Mouse (Mus musculus): ENCODE results near the gene Prmt2.

DNA sequence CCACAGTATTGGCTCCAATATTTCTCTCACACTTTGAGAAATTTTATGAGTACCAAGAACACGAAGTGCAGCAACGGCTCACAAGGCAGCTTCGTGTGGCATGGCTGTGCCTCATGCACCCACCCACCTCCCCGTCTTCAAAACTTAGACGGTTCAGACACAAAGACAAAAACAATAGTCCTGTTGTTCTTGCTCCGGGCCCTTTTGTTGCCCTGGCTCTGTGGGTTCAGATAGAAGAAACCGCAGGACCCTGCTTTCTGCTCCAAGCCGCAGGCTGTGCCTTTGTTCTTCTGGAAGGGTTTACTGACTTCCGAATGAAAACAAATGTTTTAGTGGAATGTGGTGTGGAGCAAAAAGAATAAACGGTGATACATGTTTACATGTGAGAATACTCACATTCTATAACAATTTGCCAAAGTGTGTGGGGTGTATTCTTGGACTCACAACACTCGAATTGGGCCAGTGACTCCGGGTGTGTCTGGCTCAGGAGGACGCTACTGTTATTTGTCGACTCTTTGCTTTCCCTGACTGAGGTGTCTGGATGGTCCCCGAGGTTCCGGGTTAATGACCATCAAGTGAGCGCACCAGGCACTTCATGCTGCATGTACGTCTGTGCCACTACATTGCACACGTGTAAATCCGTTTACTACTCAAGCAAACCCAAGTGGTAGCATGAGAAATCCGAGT lies 10.4 kb upstream of the Prmt2 start:
- TF ChIP-seq POLR2A (IDR thresholded peaks at IDR 0.05; ENCODE audit: control insufficient read depth, low read depth, low read length) (no peak), CTCF (IDR thresholded peaks at IDR 0.05; ENCODE audit: control insufficient read depth, insufficient read depth, insufficient replicate concordance, low read depth, low read length) (no peak)
